Mouse (Mus musculus): ENCODE data around the gene Mfsd4b3.

Gene Mfsd4b3

GRCm38 (mm10) chr10:39908768-39909441 lies 51.0 kb downstream of the Mfsd4b3 start:
- DNase-seq = no peak

GRCm38 (mm10) chr10:39906799-39907658 lies 52.9 kb downstream of the Mfsd4b3 start:
- DNase-seq = no peak

GRCm38 (mm10) chr10:39904191-39904590 lies 55.8 kb downstream of the Mfsd4b3 start:
- DNase-seq = no peak

- DNase-seq = peak; percentile 86
Measured at GRCm38 (mm10) chr10:39898874-39899371, 61.0 kb downstream of the Mfsd4b3 start, which contains the start of gene Mfsd4b4. Mfsd4b4 (minus strand) TSS chr10:39899238.

Measured in right cerebral cortex, postnatal 25 days (tissue).